Mouse (Mus musculus): Measurements from ENCODE around the gene Gm7271. TPM values are rescaled to one million over a fixed set of nuclear protein-coding genes. Genes with fewer than 3 reads are reported as not detected.

Gene Gm7271
- total RNA-seq (2022): not detected

GRCm38 (mm10) chr5:76483811-76484210 is at the start of gene Gm7271:
Gene Gm7271 (plus strand): TSS chr5:76484040.
- DNase-seq (ENCODE audit: low spot score in 2 of 2): no peak

DNA sequence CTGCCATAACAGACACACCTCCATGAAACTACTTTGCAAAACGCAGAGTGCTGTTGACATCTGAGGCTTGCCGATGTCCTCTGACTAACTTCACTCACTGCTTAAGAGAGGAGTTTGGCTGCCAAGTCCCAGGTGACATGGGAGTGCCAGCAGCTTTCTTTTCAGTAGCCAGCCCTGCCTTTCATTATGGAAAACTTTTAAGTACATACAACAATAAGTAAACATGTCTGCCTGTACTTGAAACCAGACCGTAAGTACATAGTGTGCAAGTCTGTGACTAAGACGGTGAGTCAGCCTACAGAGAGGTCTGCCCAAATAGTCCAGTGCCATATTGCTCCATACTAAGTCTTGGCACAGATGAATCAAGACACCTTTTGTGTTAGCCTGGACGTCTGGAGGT is 46.7 kb upstream of the Gm7271 start:
- no peak for DNase-seq (ENCODE audit: low spot score in 2 of 2)

- DNase-seq (ENCODE audit: low spot score in 2 of 2): no peak
Observed at GRCm38 (mm10) chr5:76437696-76438095, 46.1 kb upstream of the Gm7271 start.

DNA sequence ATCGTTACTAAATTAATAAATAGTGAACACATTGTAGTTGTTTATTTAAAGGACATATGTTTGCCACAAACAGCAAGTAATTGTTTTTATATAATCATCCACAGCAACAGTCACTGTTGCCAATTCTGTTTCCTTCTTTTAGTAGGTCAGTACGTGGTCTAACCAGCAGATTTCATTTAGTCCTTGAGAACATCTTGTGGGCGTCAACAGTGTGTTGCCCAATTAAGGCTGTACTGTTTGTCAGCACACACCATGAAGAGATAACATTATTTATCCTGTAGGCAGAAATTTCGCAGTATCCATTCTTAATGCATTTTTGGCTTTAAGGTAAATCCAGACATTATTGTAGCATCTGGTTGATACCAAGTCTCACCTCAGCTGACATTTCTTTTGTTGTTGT is 42.4 kb upstream of the Gm7271 start:
- DNase-seq (ENCODE audit: low spot score in 2 of 2): no peak

DNA sequence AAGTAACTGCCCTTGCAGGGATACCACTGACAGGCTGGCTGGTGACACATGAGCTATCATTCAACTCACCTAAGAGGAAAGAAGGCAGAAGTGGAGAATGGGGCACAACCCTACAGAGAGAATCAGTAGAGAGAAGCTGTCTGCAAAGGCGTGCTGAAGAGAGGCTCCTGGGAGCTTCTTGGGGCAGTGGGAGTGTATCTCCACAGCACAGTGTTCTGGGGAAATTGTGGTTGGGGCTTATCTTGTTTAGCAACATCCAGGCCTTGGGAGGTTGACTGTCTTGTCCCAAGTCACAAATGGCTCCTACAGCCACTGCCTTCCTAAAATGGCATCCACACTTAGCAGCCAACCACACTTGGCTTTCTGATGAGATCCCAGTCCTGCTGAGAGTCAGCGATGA is 8.9 kb upstream of the Gm7271 start:
- DNase-seq (ENCODE audit: low spot score in 2 of 2): no peak

DNA sequence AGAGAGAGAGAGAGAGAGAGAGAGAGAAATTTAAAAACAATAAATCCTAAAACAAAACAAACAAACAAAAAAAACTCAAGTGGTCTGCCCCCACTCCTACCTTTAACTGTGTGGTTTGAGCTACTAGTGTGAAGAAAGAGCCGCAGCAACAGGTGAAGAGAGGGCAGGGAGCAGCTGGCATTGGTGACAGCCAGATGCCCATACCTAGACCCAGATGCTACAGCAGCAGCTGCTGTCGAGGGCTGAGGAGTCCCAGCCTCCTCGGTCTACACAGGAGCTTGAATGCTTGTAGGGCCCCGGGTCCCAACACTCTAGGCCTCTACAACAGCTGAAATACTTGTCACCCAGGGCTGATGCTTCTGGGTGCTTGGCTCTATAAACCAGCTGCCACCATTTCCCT is 7.0 kb upstream of the Gm7271 start:
- no peak for DNase-seq (ENCODE audit: low spot score in 2 of 2)

GRCm38 (mm10) chr5:76477764-76478163 is 6.1 kb upstream of the Gm7271 start:
- no peak for DNase-seq (ENCODE audit: low spot score in 2 of 2)

- DNase-seq (ENCODE audit: low spot score in 2 of 2): no peak
Observed at GRCm38 (mm10) chr5:76495126-76495525, 11.3 kb downstream of the Gm7271 start.

DNA sequence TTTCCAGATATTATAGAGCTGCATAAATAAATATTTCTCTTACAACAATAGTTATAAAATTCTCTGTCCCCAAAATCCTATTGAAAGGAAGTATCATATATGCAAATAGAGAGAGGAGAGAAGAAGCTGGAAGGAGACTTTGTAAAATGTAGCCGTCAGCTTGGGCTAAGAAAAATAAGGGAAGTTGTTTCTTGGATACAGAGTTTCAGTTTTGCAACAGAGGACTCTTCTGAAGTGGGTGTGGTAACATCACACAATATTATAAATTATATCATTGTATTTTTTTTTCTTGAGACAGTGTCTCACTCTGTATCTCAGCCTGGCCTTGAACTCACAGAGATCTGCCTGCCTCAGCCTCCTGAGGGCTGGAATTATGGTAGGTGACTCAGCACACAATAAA is 38.6 kb downstream of the Gm7271 start:
- DNase-seq (ENCODE audit: low spot score in 2 of 2): no peak

DNA sequence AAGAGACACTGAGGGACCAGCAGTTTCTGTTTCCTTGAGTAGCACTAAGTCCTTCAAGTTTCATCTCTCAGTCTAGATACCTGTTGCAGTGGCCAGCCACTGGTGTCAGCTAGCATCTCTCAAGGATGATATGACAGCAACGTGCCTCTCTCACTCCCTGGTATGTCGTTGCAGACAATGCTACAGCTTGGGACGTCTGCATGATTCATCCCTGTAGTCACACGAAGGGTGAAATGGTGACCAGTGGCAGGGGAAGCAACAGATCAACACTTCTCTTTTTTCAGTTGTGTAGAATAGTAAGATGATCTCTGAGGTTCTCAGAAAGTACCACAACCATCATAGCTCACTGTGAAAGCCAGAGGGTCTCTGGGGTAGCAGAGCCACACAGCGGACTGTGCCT is 40.8 kb downstream of the Gm7271 start:
- no peak for DNase-seq (ENCODE audit: low spot score in 2 of 2)

DNA sequence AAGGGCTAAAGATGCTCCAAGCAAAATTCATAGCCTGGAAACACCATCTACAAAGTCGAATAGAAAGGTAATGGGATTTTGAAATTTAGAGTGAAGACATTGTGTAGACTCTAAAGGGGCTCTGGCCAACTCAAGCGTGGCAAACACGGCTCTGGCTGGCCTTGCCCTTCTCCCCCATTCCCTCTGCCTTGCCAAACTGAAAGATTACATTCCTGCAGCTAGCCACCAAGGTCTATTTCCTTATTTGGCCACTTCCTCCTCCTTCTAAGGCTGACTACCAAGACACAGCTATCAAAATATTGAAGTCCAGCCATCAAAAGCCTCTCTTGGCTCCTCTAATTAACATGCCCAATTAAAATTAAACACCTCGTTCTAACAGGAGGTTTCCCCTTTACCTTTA is 41.2 kb downstream of the Gm7271 start:
- DNase-seq (ENCODE audit: low spot score in 2 of 2): no peak

- no peak for DNase-seq (ENCODE audit: low spot score in 2 of 2)
Observed at GRCm38 (mm10) chr5:76525829-76526228, 42.0 kb downstream of the Gm7271 start.

DNA sequence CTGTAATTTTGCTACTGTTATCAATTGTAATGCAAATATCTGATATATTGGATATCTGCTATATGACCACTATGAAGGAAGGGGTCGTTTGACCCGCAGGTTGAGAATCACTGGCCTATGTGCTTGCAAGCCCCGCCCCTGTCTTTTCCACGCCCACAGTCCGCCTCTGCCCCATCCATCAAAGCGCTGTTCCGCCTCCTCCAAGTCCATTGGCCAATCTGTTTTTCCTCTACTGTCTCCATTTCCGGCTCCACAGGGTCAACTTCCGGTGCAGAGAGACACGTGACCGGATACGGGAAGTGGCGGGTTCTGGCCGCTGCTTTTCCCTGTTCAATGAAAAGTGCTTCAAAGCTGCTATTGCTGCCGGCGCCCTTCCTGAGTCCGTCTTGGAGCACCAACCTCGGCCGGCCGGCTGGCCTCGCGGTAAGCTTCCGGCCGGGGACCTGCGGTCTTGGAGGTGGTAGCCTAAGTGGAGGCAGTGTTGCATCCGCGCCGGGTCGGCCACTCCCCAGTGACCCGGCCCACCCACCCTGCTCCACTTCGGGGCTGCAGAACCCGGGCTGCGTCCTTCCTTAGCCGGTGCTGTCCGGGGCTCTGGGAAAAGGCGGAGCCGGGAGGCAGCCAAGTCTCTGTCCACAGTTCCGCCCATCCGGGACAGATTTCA is 45.3 kb downstream of the Gm7271 start, which contains the start of gene Exoc1:
Exoc1 (plus strand) TSS at position 272 of the 664 bp plus-strand sequence.
- DNase-seq (ENCODE audit: low spot score in 2 of 2): peak; percentile 82 to 93

GRCm38 (mm10) chr5:76529704-76530066 is 45.8 kb downstream of the Gm7271 start:
- DNase-seq (ENCODE audit: low spot score in 2 of 2): no peak

DNA sequence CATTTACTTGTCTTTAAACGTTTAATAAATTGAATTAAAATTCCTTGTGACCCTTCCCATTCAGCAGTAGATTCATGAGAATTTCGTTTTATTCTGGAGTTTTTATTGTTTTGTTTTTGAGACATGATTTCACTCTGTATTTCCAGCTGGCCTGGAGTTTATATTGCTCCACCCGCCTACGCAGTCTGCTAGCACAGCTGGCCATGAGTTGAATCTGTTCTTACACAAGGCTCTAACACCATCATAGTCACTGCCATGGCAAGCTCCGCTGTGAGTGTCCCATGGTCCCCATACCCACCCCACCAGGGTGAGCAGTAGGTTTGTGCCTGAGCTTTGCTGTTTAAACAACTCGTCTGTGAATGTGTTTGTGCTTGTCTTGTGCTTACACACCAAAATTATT is 49.3 kb downstream of the Gm7271 start:
- DNase-seq (ENCODE audit: low spot score in 2 of 2): no peak

DNA sequence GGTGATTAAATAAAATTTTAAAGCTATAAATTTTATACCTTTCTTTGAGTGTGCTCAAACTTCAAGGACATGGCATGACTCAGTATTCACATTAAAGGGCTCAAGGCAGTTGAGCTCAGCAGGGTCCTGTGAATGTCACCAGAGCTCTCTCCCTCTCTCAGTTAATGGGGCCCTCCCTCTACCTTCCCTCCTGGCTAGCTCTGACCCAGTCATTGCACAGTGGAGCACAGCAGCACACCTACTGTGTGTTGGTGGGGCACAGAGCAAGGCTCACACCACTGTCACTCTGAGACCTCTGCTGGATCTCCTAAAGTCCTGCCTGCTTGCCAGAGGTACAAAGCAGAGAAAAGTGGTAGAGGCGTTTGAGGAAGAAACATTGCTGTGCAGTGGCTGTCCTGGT is 52.4 kb downstream of the Gm7271 start:
- no peak for DNase-seq (ENCODE audit: low spot score in 2 of 2)

GRCm38 (mm10) chr5:76537578-76537977 is 53.7 kb downstream of the Gm7271 start:
- peak in 1 of 2 experiments; percentile 29 for DNase-seq (ENCODE audit: low spot score in 2 of 2)

DNA sequence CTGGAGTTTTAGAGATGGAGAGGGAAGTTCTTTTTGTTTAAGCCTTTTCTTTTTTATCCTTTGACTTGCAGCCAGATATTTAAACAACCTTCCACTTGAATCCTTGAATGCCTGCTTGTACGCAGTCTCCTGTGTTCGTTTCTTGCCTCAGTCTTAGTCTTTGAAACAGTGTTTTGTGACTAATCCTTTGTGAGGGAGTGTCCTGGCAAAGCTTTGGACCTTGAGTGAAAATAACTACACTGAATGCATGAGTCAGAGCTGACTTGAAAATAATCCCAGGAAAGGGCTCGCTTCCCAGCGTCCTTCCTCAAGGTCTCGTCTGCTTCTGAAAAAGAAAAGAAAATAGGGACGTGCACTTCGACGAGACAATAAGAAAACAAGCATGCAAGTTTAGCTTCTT is 56.3 kb downstream of the Gm7271 start:
- peak in 1 of 2 experiments; percentile 69 for DNase-seq (ENCODE audit: low spot score in 2 of 2)

DNA sequence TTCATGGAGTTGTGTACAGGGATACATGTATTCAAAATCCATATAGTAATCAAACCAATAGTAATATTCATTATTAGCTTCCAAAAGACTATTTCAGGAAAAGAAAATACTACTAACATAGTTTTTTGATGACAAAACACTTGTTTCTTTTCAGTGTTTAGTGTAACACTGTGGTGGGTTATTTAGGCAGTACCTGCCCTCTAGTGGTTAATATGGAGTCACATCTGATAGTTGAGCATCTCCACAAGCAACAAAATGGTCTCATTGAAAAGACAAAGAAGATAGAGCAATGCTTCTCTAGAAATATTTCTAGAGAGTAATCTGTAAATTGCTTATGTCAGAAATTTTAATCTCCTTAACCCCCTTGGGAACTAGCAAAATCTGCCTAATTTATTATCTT is 57.0 kb downstream of the Gm7271 start:
- DNase-seq (ENCODE audit: low spot score in 2 of 2): no peak

GRCm38 (mm10) chr5:76543200-76543599 is 59.4 kb downstream of the Gm7271 start:
- DNase-seq (ENCODE audit: low spot score in 2 of 2): no peak

GRCm38 (mm10) chr5:76550426-76550825 is 66.6 kb downstream of the Gm7271 start:
- no peak for DNase-seq (ENCODE audit: low spot score in 2 of 2)

DNA sequence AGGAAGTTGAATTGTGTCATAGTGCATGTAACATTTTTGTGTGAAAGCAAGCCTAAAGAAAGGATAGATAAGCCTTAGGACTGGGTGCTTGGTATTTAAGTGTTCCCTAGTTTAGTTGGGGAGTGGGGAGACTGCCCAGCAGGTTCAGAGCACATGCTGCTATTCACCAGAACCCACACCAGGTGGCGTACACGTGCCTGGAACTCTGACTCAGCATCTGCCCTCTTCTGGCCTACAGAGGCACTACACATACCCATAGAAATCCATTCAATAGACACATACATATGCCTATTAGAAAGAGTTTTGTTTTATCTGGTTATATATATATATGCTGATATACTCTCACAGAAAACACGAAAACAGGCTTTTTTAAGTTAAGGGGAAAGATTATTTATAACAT is 81.5 kb downstream of the Gm7271 start:
- DNase-seq (ENCODE audit: low spot score in 2 of 2): no peak
